Mouse (Mus musculus): ENCODE data around the gene Anapc16.

The Anapc16 gene

GRCm38 (mm10) chr10:59949255-59949648 lies 53.7 kb downstream of the Anapc16 start:
- DNase-seq (ENCODE audit: low read depth), result no peak

- peak; percentile 58 for DNase-seq (ENCODE audit: low read depth)
Observed at GRCm38 (mm10) chr10:59948363-59949254, 54.3 kb downstream of the Anapc16 start.

- DNase-seq (ENCODE audit: low read depth), result no peak
Observed at GRCm38 (mm10) chr10:59947296-59948073, 55.5 kb downstream of the Anapc16 start.

- DNase-seq (ENCODE audit: low read depth), result no peak
Observed at GRCm38 (mm10) chr10:59946362-59946761, 56.6 kb downstream of the Anapc16 start.

- DNase-seq (ENCODE audit: low read depth), result no peak
Observed at GRCm38 (mm10) chr10:59945416-59945815, 57.5 kb downstream of the Anapc16 start.

- DNase-seq (ENCODE audit: low read depth), result no peak
Observed at GRCm38 (mm10) chr10:59943421-59943989, 59.4 kb downstream of the Anapc16 start.

GRCm38 (mm10) chr10:59942847-59943420 lies 60.0 kb downstream of the Anapc16 start:
- no peak for DNase-seq (ENCODE audit: low read depth)

- DNase-seq (ENCODE audit: low read depth), result no peak
Observed at GRCm38 (mm10) chr10:59942281-59942846, 60.6 kb downstream of the Anapc16 start.

- no peak for DNase-seq (ENCODE audit: low read depth)
Observed at GRCm38 (mm10) chr10:59939081-59939480, 63.9 kb downstream of the Anapc16 start.

- DNase-seq (ENCODE audit: low read depth), result no peak
Observed at GRCm38 (mm10) chr10:59938662-59939061, 64.3 kb downstream of the Anapc16 start.

Data from fibroblast of lung, adult 2 months (primary cell).